Mouse (Mus musculus) intestine, embryonic 14.5 days (tissue): Measurements from ENCODE around the gene Selenoi. TPM values are rescaled to one million over a fixed set of nuclear protein-coding genes. Genes with fewer than 3 reads are reported as not detected.
A peak's percentile ranks its signal among the peaks of the same experiment; 100 is the strongest.

Experiments
- ATAC-seq: fragments of 200-750 bp; cut with Nextera tagmentation; replicated peaks from 2 replicates; pipeline ENCODE4 v1.8.0; 2017; ENCODE audit warnings: low read depth, moderate number of reproducible peaks, moderate TSS enrichment, moderate library complexity; ENCODE audit not compliant: low FRiP score, low TSS enrichment
- DNase-seq: peaks from one replicate; pipeline ENCODE4 v3.0.0-alpha.2; 2018; ENCODE audit warnings: low spot score
- H3K27ac ChIP-seq: fragments of 300-500 bp; sonication (generic); 2 replicates; pipeline ENCODE4 v1.5.1; 2014; ENCODE audit warnings: low read depth, mild to moderate bottlenecking, control low read depth
- H3K27me3 ChIP-seq: fragments of 300-500 bp; sonication (generic); replicated peaks from 2 replicates; pipeline ENCODE4 v1.6.1; 2014; ENCODE audit warnings: low read length, control low read depth; ENCODE audit not compliant: control insufficient read depth, insufficient read depth
- H3K36me3 ChIP-seq: fragments of 300-500 bp; sonication (generic); 2 replicates; pipeline ENCODE4 v1.6.1; 2014; ENCODE audit warnings: low read length, control low read depth; ENCODE audit not compliant: control insufficient read depth, insufficient read depth
- H3K4me1 ChIP-seq: fragments of 300-500 bp; sonication (generic); replicated peaks from 2 replicates; pipeline ENCODE4 v1.6.1; 2014; ENCODE audit warnings: low read length, control low read depth, mixed read lengths; ENCODE audit not compliant: control insufficient read depth, insufficient read depth
- H3K4me2 ChIP-seq: fragments of 300-500 bp; sonication (generic); 2 replicates; pipeline ENCODE4 v1.6.1; 2014; ENCODE audit warnings: low read length
- H3K4me3 ChIP-seq: fragments of 300-500 bp; sonication (generic); 2 replicates; pipeline ENCODE4 v1.5.1; 2014; ENCODE audit warnings: low read depth, low read length, control low read depth, mixed read lengths
- H3K9ac ChIP-seq: fragments of 300-500 bp; sonication (generic); 2 replicates; pipeline ENCODE4 v1.6.1; 2014; ENCODE audit warnings: mild to moderate bottlenecking, low read length
- H3K9me3 ChIP-seq: fragments of 300-500 bp; sonication (generic); 2 replicates; pipeline ENCODE4 v1.6.1; 2016; ENCODE audit warnings: low read length, control low read depth; ENCODE audit not compliant: control insufficient read depth
- WGBS: fragments of 180-500 bp; shearing (Covaris S2); extraction: QIAGEN DNeasy Blood & Tissue Kit; methylation state at CpG from one replicate; pipeline ENCODE4 v1.1.7; 2014; 5-methylcytosine and 5-hydroxymethylcytosine counted together
- polyA plus RNA-seq: library from polyadenylated mRNA; unstranded; fragments of >200 nt; fragmentation: Nextera tagmentation; extraction: Ambion mirVana; gene quantifications from 2 replicates; pipeline ENCODE4 v1.2.1, GENCODE M21; 2014

Gene Selenoi
- 33.3 and 35.0 TPM in 2 replicates for polyA plus RNA-seq

GRCm38 (mm10) chr5:30232271-30232971 is at the start of gene Selenoi:
TSS of gene Selenoi (plus strand) at chr5:30232581.
- 3% methylated on average over 70 of the region's 71 CpGs for WGBS
- Histone ChIP-seq H3K9me3 (peaks cover 10% of the 10 kb centered on the region), H3K9ac (peak within 1 kb of the TSS; percentile 76), H3K4me1 (peaks cover 23% of the 10 kb centered on the region), H3K27me3 (no peaks in the 10 kb centered on the region), H3K4me2 (peak within 1 kb of the TSS; percentile 86), H3K36me3 (no peaks in the 10 kb centered on the region), H3K4me3 (peak within 1 kb of the TSS; percentile 81), H3K27ac (peak within 1 kb of the TSS; percentile 79)
- DNase-seq (peak; percentile 95), ATAC-seq (peak; percentile 99)

GRCm38 (mm10) chr5:30187687-30188485 is 44.5 kb upstream of the Selenoi start:
- DNase-seq (no peak), ATAC-seq (no peak)
- Histone ChIP-seq H3K4me1 (no peaks in the 10 kb centered on the region), H3K9ac (no peak overlapping the region), H3K4me3 (no peak overlapping the region), H3K4me2 (no peak overlapping the region), H3K9me3 (no peaks in the 10 kb centered on the region), H3K27ac (no peak overlapping the region), H3K36me3 (peaks cover 44% of the 10 kb centered on the region), H3K27me3 (no peaks in the 10 kb centered on the region)
- 92% methylated on average over 12 of the region's 12 CpGs for WGBS

- Histone ChIP-seq H3K4me1 (no peaks in the 10 kb centered on the region), H3K36me3 (peaks cover 9% of the 10 kb centered on the region), H3K9ac (no peak overlapping the region), H3K9me3 (no peaks in the 10 kb centered on the region), H3K27me3 (no peaks in the 10 kb centered on the region), H3K4me3 (no peak overlapping the region), H3K4me2 (no peak overlapping the region), H3K27ac (no peak overlapping the region)
- ATAC-seq (no peak), DNase-seq (no peak)
- WGBS, result 72% methylated on average over 1 of the region's 1 CpGs
These were observed 39.9 kb upstream of the Selenoi start for GRCm38 (mm10) chr5:30192452-30192851.

- Histone ChIP-seq H3K4me3 (no peak overlapping the region), H3K4me1 (no peaks in the 10 kb centered on the region), H3K36me3 (no peaks in the 10 kb centered on the region), H3K27ac (no peak overlapping the region), H3K27me3 (no peaks in the 10 kb centered on the region), H3K9ac (no peak overlapping the region), H3K9me3 (no peaks in the 10 kb centered on the region), H3K4me2 (no peak overlapping the region)
- ATAC-seq (no peak), DNase-seq (no peak)
- WGBS, result 79% methylated on average over 5 of the region's 5 CpGs
These were observed 37.0 kb upstream of the Selenoi start for GRCm38 (mm10) chr5:30195340-30195739.

- no peak overlapping the region for H3K4me2 ChIP-seq
- no peak overlapping the region for H3K4me3 ChIP-seq
- ATAC-seq (no peak), DNase-seq (no peak)
- H3K27ac ChIP-seq, result no peak overlapping the region
- 68% methylated on average over 7 of the region's 7 CpGs for WGBS
- H3K9me3 ChIP-seq, result no peaks in the 10 kb centered on the region
- H3K36me3 ChIP-seq, result no peaks in the 10 kb centered on the region
- H3K9ac ChIP-seq, result no peak overlapping the region
- H3K27me3 ChIP-seq, result no peaks in the 10 kb centered on the region
- H3K4me1 ChIP-seq, result 0 out of 2 replicates have a peak, but pooled peaks cover 3% of the 10 kb centered on the region
These were observed 34.1 kb upstream of the Selenoi start for GRCm38 (mm10) chr5:30198257-30198656.

- 44% methylated on average over 5 of the region's 5 CpGs for WGBS
- no peaks in the 10 kb centered on the region for H3K9me3 ChIP-seq
- DNase-seq (no peak), ATAC-seq (0 out of 2 replicates have a peak, but pooled peaks have one; percentile 43)
- no peak overlapping the region for H3K4me2 ChIP-seq
- no peak overlapping the region for H3K4me3 ChIP-seq
- H3K4me1 ChIP-seq, result 0 out of 2 replicates have a peak, but pooled peaks cover 7% of the 10 kb centered on the region
- no peak overlapping the region for H3K27ac ChIP-seq
- H3K27me3 ChIP-seq, result no peaks in the 10 kb centered on the region
- H3K36me3 ChIP-seq, result no peaks in the 10 kb centered on the region
- H3K9ac ChIP-seq, result no peak overlapping the region
These were observed 30.9 kb upstream of the Selenoi start for GRCm38 (mm10) chr5:30201521-30201920.

- Histone ChIP-seq H3K4me2 (no peak overlapping the region), H3K9ac (no peak overlapping the region), H3K4me1 (0 out of 2 replicates have a peak, but pooled peaks cover 7% of the 10 kb centered on the region), H3K27ac (no peak overlapping the region), H3K27me3 (no peaks in the 10 kb centered on the region), H3K36me3 (no peaks in the 10 kb centered on the region), H3K4me3 (no peak overlapping the region), H3K9me3 (no peaks in the 10 kb centered on the region)
- WGBS, result 83% methylated on average over 7 of the region's 7 CpGs
- DNase-seq, result no peak
- ATAC-seq, result no peak
These were observed 30.2 kb upstream of the Selenoi start for GRCm38 (mm10) chr5:30202221-30202620.

- 0 out of 2 replicates have a peak, but pooled peaks cover 7% of the 10 kb centered on the region for H3K4me1 ChIP-seq
- H3K9me3 ChIP-seq, result no peaks in the 10 kb centered on the region
- no peak overlapping the region for H3K9ac ChIP-seq
- H3K27ac ChIP-seq, result no peak overlapping the region
- H3K4me3 ChIP-seq, result no peak overlapping the region
- WGBS, result 79% methylated on average over 10 of the region's 10 CpGs
- DNase-seq, result no peak
- H3K27me3 ChIP-seq, result no peaks in the 10 kb centered on the region
- no peaks in the 10 kb centered on the region for H3K36me3 ChIP-seq
- no peak for ATAC-seq
- H3K4me2 ChIP-seq, result no peak overlapping the region
These were observed 29.0 kb upstream of the Selenoi start for GRCm38 (mm10) chr5:30203216-30203885.
